Mouse (Mus musculus): ENCODE results near the gene Nup85.

The Nup85 gene

GRCm38 (mm10) chr11:115614346-115615107 lies 50.3 kb downstream of the Nup85 start:
- peak in 1 of 2 experiments; percentile 41 for DNase-seq

GRCm38 (mm10) chr11:115615108-115615825 lies 51.0 kb downstream of the Nup85 start:
- peak; percentile 44 to 69 for DNase-seq

- DNase-seq: peak; percentile 47 to 81
Observed at GRCm38 (mm10) chr11:115615875-115616274, 51.6 kb downstream of the Nup85 start.

- DNase-seq: no peak
Observed at GRCm38 (mm10) chr11:115616371-115616770, 52.1 kb downstream of the Nup85 start.

GRCm38 (mm10) chr11:115616893-115617292 lies 52.7 kb downstream of the Nup85 start:
- peak; percentile 59 to 86 for DNase-seq

GRCm38 (mm10) chr11:115618001-115618400 lies 53.8 kb downstream of the Nup85 start:
- DNase-seq: peak; percentile 42 to 61

- peak in 1 of 2 experiments; percentile 61 for DNase-seq
Observed at GRCm38 (mm10) chr11:115618732-115619516, 54.7 kb downstream of the Nup85 start.

- DNase-seq: no peak
Observed at GRCm38 (mm10) chr11:115619949-115620348, 55.7 kb downstream of the Nup85 start.

- peak in 1 of 2 experiments; percentile 62 for DNase-seq
Observed at GRCm38 (mm10) chr11:115623487-115624070, 59.3 kb downstream of the Nup85 start.

- DNase-seq: peak; percentile 86 to 92
Observed at GRCm38 (mm10) chr11:115625877-115626276, 61.6 kb downstream of the Nup85 start.

GRCm38 (mm10) chr11:115626824-115627616 lies 62.8 kb downstream of the Nup85 start:
- no peak for DNase-seq

- peak; percentile 100 for DNase-seq
Observed at GRCm38 (mm10) chr11:115627705-115628464, 63.7 kb downstream of the Nup85 start, which contains the start of gene Slc25a19. Gene Slc25a19, minus strand, starts transcription at chr11:115628295.

- no peak for DNase-seq
Observed at GRCm38 (mm10) chr11:115628465-115629101, 64.3 kb downstream of the Nup85 start.

GRCm38 (mm10) chr11:115629734-115630531 lies 65.7 kb downstream of the Nup85 start:
- DNase-seq: no peak

- no peak for DNase-seq
Observed at GRCm38 (mm10) chr11:115630532-115631504, 66.6 kb downstream of the Nup85 start.

GRCm38 (mm10) chr11:115631505-115631890 lies 67.3 kb downstream of the Nup85 start:
- DNase-seq: peak; percentile 62 to 77

- DNase-seq: no peak
Observed at GRCm38 (mm10) chr11:115632247-115632646, 68.0 kb downstream of the Nup85 start.

GRCm38 (mm10) chr11:115632862-115633261 lies 68.6 kb downstream of the Nup85 start:
- no peak for DNase-seq
